Mouse (Mus musculus): ENCODE results near the gene Spaca4.

The Spaca4 gene

DNA sequence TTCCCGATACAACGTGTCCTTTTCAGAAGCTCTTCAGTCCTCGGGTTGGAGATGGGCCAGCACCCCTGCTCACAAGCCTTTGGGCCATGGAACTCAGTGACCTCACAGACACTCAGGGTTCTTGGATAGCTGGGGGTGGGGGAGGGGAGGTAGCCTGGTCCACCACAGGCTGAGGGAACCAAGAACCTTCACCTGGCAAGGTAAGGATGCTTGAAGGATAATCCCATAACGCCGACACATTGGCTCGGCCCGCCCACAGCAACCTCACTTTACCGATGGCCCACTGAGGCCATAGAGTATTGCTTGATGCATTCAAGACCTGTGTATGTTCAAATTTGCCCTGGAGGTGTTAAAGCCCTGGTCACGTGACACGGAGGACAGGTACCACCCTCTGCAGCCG is at the start of gene Spaca4:
TSS of gene Spaca4 (minus strand) at position 101 of the 400 bp plus-strand sequence.
- no peak for DNase-seq

DNA sequence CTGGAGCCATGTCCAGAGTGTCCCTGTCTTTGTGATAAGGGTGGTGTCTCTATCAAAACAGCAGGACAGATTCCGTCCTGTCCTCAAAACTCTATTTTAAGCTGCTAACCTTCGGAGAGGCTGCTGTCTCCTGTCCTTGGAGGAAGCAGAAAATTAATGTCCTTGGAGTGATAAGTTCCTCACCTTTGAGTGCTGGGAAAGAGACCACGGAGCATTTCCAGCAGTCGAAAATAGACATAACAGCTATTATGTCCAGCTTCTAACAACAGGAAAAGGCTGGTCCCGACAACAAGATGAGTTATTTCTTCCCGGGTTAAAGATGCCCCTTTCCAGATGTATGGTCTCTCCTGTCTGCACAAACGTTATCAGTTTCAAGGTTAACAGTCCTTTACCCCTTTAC is 49.6 kb upstream of the Spaca4 start:
- DNase-seq, result no peak

DNA sequence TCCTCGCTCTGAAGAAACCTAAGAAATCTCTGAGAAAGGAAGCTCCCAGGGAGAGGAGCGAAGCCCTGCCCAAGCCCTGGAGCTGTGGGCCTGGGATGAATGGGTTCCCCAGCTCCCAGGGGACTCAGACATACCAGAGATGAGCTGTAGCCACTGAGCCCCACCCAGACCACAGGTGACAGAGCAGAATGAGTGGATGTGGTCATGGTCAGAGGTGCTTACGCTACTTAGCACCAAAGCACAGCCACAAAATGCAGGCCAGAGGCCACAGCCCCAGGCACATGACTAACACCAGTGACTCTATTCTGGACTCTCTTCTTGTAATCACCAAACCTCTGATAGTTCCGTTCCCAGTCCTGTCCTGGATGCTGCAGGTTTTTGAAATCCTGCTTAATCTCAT is 45.5 kb upstream of the Spaca4 start:
- DNase-seq, result no peak

DNA sequence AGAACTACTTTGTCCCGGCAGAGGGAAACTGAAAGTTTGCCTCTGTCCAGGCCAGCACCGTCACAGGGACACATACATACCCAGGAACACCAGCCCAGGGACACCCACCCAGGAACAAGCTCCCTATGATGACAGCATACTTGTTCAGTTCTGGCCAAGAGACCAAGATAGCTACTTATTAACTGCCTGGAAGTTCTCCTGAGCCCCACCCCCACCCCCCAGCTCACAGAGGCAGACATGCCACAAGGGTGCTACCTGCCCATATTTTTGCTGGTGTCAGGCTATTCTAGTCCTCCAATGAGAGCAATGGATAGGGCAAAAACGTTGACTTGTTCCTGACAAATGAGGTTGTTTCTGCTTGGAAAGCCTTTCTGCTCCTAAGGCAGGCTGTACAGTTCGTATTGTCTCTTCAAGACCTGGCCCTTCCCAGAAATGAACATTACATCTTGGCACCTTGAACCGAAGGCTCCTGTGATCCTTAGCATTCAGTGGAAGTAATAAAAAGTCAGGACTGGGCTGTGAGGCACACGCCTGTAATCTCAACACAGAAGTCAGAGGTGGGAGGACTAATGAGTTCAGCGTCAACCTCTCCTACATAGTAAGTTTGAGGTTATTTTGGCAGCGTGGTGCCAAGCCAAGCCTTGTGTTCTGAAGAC is 44.9 kb upstream of the Spaca4 start:
- no peak for DNase-seq

DNA sequence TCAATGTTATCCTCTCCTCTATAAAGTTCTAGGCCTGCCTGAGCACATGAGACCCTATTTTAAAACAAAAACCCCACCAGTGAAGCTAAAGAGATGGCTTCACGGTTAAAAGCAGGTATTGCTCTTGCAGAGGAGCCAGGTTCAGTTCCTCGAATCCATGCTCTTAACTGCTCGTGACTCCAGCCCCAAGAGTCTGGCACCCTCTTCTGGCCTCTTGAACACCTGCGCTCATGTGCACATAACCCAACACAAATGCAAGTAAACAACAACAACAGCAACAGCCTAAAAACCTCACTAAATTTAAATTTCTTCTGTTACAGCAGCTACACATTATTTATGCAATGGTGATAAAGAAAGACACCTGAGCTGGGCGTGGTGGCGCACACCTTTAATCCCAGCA is 41.9 kb upstream of the Spaca4 start:
- no peak for DNase-seq

DNA sequence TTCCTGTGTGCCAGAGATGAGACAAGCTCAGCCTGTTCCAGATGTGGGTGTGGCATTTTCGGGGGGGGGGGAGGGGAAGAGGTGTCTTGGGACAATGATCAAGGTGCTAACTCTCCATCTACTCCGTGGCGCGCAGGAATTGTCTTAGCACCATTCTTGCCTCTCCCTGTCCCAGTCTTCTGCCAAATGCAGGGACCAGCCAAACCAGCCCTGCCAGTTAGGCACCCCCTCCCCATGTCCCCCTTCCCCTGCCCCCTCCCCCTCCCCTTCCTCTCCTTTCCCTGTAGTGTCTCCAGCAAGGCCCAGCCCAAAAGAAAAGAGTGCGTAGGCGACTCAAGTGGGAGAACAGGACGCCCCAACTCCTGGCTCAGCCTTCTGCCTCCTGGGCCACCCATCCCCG is 41.2 kb upstream of the Spaca4 start:
- DNase-seq, result no peak

DNA sequence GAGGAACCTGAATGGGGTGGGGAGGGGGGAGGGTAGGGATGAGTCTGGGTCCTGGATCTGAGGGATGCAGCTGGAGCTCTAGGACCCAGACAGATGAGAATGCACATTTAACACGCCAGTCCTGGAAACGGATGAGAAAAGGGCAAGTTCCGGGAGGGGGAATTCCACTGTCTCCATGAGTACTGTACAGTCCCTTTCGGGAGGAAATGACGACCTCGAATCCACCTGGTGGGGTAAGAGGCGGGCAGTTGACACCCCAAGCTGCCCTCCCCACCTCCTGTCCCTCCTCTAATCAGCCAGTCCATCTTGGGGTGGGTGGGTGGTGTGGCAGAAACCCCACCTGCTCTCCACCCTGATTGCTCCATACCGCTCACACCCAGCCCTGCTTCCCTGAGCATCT is 40.4 kb upstream of the Spaca4 start:
- DNase-seq, result no peak

DNA sequence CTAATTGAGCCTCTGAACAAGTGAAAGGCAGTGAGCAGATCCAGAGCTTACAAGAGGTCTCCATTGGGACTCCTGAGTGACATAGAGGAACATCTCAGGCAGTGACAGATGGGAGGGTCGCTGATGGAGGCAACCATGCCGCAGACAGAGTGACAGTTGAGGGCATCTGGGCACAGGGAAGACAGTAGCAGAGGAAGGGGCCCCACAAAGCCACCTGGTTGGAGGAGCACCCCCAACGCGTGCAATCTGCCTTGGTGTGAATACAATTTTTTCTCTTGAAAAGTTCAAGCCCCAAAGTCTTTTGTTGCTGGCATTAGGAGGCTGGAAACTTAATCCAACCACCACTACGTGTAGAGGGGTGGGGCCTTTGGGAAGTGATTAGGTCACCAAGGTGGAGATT is 34.5 kb upstream of the Spaca4 start:
- DNase-seq, result no peak

DNA sequence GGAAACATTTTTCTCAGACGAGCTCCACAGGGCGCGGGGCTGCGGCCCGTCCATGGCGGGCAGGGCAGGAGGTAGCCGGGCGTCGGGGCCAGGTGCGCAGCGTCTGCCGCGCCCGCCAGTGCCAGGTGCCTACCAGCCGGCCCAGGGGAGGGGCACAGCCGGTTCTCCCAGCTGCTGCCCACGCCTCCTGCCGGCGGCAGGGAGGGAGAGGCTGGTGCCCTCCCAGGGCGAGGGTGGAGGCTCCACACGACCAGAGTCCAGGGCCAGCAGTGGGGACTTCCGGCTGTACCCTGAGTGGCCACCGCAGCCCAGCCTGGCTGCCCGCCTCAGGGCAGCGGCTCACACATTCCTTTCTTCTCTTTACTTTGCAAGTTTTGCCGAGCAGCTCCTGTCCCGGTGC is 33.8 kb upstream of the Spaca4 start:
- DNase-seq, result peak; percentile 72 to 91

DNA sequence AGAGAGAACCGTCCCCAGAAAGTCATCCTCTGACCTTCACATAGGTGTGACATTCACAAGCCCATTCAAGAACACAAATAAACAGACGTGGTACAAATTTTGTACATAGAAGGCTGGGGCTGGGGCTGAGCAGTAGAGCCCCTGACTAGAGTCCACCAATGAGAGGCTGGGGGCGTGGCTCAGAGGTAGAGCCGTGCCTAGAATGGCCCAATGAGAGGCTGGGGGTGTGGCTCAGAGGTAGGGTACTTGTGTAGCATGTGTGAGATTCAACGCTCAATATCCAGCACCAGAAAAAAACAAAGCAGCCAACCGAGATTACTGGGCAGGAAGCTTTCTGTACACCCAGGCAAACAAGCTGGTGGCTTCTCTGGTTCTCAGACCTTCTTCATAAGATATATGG is 30.1 kb upstream of the Spaca4 start:
- DNase-seq, result no peak

DNA sequence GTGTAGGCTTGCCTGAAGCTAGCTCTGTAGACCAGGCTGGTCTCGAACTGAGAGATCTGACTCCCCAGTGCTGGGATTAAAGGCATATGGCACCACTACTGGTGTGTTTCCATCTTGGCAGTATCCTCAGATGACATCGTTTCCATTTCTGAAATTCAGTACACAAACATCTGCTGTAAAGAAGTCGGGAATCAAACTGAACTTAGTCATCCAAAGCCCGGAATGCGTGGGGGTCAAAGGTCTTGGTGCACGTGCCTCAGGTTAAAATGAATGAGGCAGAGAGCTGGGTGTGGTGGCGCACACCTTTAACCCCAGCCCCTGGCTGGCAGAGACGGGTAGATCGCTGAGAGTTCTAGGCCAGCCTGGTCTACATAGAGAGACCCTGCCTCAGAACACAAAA is 24.5 kb upstream of the Spaca4 start:
- peak; percentile 50 to 63 for DNase-seq

DNA sequence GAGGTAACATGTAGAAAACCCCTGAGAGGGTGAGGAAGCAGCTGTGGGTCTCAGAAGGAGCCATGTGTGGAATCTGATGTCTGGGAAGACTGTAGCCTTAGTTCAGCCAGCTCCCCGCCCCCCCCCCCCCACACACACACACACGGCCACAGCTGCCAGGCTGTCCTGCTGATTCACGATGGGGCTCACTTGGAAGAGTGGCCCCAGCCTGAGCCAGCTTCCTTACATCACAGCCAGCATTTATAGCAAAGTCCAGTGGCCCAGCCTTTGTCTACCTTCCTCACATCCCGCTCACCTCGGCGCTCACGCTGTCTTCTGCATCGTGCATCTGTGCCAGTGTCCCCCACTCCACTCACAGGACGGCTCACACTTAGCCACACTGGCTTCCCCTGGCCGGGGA is 23.8 kb upstream of the Spaca4 start:
- no peak for DNase-seq

DNA sequence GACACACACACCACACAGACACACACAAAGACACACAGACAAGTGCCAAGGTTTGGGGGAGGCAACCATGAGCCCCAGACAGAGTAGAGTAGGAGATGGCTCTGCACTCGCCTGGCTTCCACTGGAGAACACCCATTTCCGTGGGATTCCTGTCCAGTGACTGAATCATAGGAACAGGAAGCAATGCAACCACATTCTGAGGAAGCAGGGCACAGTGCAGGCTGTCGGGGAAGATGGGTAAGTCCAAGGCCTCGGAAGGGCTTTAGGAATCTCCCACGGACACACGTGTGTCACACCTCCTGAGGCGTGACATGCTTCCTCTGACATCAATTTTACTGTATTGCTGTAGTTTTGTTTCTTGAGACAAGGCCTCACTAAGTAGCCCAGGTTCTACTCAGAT is 22.5 kb upstream of the Spaca4 start:
- DNase-seq, result peak in 1 of 2 experiments; percentile 57

DNA sequence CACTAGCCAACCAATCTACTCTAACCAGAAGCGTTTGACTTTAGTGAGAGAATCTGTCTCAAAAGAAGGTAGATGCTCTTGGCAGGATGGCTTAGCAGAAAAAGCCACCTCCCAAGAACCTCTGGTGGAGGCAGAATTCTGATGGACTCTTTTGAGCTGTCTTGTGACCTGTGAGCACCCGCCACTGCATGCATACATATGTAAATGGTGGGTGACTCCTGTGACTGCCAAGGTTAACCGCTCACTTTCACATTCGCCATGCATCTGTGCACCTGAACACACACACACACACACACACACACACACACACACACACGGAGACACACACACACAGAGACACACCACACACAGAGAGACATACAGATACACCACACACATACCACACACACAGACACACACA is 21.8 kb upstream of the Spaca4 start:
- no peak for DNase-seq

DNA sequence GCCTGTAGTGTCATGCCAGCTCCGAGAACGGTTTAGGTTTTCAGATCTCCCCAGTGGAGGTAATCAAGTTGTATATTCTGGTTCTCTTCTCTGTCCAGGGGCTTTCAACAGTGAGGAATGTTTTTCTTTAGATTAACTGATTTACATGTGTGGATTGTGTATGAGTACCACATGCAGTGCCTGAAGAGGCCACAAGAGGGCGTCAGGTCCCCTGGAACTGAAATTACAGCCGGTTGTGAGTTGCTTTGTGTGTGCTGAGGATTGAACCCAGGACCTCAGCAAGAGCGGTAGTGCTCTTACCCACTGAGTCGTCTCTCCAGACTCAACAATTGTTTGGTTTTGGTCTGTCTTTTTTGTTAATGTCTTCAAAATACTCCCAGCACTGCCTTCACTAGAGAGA is 20.9 kb upstream of the Spaca4 start:
- peak in 1 of 2 experiments; percentile 29 for DNase-seq

DNA sequence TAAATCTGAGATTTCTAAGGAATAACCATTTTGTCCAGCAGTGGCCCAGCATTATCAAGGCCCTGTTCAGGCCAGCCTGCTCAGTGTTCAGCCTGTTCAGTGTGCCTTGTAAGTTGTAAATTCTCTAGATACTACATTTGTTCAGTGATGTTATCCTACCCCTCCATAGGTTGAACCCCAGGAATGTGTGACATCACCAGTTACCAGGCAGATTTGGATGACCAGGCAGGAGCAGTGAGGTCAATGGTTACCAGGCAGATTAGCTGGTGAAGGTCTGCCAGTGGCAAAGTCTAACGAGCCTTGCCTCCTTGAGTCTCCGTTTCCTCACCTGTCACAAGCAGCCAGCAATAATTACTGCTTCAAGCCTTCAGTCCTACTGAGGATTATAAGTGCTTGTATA is 18.8 kb upstream of the Spaca4 start:
- DNase-seq, result peak; percentile 87 to 92

DNA sequence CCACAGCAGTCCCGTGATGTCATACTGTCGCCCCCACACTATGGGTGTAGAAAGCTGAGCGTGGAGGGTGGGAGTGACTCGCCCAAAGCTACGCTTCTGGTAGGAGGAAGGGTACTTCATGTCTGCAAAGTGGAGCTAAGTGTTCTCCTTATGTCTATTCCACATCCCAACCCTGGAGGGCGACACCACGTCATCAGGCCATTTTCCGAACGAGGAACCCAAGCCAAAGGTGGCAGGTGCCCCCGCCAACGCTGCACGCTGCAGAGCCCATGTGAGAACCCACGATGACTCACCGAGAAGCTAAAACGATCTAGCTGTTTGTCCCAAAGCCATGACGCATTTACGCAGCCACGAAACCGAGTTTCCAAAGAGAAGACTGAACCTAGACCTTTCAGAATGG is 16.7 kb upstream of the Spaca4 start:
- DNase-seq, result no peak

DNA sequence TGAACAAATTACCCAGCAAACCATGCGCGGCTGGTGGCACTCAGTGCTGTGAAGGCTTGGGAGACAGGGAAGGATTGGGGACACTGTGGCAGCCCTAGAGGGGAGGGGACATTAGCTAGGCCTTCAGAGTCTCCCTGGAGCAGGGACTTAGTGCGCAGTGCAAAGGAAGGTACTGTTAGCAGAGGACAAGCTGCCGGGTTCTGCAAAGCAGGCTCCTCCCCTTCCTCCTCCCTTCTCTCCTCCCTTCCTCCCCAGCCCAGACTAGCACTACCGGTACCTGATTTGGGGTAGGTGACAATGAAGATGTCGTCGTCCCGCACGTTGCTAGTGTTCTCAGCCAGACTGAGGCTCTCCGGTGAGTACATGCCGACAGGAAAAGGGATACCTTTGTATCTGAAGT is 16.2 kb upstream of the Spaca4 start:
- DNase-seq, result no peak

DNA sequence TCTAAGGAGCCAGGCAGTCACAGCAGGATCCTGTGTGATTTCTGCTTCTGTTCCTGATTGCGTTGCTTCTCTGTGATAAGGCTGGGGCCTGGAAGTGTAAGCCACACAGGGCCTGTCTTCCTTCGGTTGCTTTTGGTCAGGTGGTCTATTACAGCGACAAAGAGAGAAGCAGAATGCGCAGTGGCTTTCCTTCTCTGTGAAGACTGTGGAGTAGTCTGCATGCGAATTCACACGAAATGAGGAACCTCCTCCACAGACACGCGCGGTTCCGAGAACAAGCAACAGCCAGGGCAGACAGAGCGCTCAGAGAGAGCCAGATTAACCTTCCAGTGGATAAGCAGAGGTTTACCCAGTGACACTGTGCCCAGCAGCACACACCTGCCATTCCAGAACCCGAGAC is 15.7 kb upstream of the Spaca4 start:
- DNase-seq, result no peak

DNA sequence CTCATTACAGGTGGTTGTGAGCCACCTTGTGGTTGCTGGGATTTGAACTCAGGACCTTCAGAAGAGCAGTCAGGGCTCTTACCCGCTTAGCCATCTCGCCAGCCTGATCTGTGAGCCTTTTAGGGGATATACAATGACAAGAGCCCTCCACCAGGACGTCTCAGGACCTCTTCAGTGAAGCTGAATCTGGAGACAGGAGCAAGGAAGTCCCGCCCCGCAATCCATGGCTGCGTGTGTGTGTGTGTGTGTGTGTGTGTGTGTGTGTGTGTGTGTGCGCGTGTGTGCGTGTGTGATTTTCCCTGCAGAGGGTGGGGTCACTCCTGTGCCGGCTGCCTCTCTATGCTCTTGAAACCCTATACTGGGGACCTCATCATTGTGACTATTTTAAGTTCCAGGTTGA is 14.2 kb upstream of the Spaca4 start:
- no peak for DNase-seq

DNA sequence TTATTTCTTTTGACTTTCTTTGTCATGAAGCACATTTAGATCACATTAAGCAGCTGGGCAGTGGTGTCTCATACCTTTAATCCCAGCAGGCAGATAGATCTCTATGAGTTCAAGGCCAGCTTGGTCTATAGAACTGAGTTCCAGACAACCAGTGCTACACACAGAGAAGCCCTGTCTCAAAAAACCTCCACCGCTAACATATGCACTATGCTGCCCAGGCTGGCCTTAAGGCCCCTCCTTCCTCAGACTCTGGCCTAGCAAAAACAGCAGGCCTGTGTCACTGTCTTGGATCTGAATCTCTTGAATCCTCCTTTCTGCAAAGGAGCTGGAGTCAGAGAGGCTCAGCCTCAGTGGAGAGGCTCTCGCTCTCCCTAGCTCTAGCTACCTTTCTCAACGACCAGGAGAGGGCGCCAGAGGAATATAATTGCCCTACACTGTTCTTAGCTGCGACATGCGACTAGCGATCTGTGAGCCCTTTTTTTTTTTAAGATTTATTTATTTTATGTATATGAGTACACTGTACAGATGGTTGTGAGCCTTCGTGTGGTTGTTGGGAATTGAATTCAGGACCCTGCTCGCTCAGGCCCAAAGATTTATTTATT is 13.7 kb upstream of the Spaca4 start:
- DNase-seq, result peak; percentile 87 to 92

DNA sequence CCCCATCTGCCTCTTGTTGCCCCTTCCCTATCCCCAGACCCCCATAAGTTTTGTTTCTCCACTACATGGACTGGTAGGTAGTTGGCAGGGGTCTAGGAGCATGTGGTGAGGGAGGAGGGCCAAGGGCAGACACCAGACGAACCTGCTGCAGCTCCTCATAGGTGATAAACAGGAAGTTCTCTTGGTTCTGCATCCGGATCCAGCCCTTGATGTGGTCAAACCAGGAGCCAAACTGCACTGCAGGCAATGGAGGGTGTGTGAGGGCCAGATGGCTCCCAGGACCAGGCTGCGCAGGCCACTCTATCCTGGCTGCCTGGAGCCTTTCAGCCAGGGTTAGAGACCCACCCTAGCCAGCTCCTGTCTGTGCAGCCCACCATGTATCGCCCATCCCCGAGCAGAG is 7.9 kb upstream of the Spaca4 start:
- no peak for DNase-seq

DNA sequence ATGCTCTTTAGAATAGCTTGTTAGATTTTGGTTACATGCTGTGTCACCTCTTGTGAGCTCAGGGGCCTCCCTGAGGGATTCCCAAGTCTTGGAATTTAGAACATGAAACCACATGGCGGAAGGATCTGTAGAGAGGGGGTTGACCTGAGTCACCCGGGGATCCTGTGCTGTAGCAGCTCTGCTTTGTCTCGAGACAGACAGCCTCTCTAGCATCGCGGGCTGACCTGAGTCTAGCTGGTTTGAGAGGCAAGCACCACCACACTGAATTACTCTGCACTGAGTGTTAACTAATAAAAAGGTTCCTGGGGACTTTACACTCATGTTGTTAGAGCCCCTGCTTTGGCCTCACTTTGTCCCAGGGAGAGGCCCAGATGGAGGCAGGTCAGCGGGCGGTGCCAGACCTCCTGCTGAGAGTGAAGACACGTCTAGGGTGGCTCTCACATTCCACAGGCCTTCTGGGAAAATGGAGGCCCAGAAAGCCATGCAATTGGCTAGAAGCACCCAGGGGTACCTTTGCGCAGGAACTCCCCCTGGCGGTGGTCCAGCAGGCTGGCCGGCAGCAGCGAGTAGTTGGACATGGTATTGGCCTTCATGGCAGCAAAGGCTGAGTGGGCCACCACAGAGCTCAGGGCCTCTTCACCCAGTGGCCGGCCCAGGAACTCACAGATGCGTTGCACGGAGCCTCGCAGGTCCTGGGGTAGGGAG is 5.3 kb upstream of the Spaca4 start:
- DNase-seq, result peak; percentile 55 to 78

DNA sequence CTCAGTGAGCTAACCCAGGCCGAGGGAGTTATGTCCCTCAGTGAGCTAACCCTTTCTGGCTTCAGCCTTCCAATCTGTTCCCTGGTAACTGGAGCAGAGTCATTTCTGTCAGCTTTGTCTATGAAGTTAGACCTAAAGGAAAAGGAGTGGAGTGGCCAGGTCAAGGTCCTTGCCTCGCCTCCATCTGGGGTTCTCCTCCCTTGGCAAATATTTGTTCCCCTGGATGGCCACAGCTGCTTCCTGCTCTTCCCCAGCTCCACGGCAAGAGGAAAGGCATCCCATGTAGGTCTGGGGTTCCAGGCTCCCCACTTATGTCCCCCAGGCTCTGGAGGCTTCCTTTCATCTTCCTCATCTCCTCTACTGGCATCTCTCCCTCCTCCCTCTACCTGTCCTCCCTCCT is 2.0 kb upstream of the Spaca4 start:
- no peak for DNase-seq

DNA sequence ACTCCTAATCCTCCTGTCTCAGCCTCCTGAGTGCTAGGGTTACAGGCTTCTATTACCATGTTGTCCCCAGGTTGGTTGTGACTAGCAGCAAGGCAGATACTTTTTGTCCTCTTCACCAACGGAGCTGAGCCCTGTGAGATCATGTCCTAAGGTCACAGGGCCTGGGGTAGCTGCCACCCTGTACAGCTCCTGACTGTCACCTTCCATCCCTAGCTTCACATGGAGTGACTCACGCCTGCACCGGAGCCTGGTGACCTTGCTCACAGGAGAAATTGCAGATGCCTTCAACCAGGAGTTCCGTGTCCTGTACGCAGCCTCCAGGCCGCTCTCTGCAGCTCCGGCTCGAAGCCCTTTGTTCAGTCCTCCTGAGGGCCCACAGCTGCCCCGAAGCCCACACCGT is 806 bp upstream of the Spaca4 start:
- no peak for DNase-seq
